Mouse (Mus musculus): ENCODE results near the gene Acsf2.

The Acsf2 gene

GRCm38 (mm10) chr11:94548041-94548784 is 53.5 kb downstream of the Acsf2 start:
- DNase-seq (ENCODE audit: low spot score) = peak; percentile 50

DNA sequence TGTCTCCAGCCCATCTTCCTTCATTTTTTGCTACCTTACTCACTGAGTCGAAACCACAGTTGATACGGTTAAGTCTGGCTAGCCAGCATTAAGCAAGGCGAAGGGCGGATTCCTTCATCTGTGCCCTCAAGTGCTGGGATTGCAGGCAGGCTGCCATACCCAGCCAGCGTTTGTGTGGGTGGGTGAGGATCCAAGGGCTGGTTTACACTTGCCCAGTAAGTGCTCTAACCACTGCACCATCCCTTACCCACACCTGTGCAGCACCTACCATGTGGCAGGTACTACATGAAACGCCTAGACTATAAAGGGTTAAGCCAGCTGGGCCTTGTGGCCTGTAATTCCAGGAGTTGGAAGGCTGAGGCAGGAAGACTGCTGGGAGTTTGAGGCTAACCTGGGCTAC is 54.4 kb downstream of the Acsf2 start:
- DNase-seq (ENCODE audit: low spot score) = no peak

DNA sequence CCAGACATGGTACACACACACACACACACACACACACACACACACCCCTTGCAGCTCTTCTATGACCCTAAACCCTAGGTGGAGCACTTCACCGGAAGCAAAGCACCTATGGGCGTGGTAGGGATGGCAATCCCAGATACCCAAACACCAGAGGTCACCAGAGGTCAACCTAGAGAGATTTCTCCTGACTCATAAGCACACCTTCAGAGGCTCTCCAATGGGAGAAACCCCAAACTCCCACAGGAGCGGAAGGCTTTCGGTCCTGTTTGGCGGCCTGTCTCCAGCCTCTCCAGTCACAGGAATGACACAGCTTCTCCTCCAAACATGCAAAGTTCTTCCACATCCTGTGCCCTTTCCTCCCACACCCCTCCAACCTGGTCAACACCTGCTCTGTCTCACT is 55.3 kb downstream of the Acsf2 start:
- no peak for DNase-seq (ENCODE audit: low spot score)

- DNase-seq (ENCODE audit: low spot score) = no peak
Measured at GRCm38 (mm10) chr11:94544422-94544821, 57.2 kb downstream of the Acsf2 start.

GRCm38 (mm10) chr11:94543932-94544331 is 57.7 kb downstream of the Acsf2 start:
- DNase-seq (ENCODE audit: low spot score) = peak; percentile 98

DNA sequence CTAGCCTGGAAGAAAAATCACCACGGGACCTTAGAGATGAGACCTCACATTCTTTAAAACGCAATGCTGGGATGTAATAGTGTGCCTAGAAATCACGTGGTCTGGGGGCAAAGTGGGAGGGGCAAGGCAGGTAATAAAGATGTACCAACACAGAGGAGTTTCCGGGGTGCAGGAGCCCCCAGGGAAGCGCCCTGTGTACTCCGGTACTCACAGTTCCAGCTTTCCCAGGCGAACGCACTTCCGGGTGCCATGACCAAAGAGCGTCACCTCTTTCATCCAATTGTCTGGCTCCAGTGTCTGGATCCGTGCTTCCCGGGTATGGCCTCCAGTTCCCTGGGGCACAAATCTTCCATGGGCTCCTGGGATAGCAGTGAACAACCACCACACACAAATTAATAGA is 58.3 kb downstream of the Acsf2 start:
- DNase-seq (ENCODE audit: low spot score) = no peak

- no peak for DNase-seq (ENCODE audit: low spot score)
Measured at GRCm38 (mm10) chr11:94542400-94542799, 59.3 kb downstream of the Acsf2 start.

DNA sequence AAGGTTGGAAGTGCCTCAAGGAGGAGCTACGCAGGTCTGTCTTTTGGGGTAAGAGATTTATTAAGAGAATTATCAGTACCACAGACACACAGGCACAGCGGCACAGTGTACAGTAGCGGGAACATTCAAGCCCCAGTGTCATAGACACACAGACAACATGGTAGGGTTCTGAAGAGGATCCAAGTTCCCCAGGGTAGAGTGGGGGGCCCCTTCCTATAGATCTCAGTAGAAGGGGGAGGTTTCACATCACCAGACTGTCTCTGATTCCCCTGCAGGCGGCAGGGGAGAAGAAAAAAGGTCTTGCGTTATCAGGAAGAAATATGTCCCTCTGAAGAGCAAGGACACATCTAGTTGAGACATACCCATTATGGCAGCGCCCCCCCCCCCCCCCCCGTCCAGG is 61.9 kb downstream of the Acsf2 start:
- DNase-seq (ENCODE audit: low spot score) = no peak

DNA sequence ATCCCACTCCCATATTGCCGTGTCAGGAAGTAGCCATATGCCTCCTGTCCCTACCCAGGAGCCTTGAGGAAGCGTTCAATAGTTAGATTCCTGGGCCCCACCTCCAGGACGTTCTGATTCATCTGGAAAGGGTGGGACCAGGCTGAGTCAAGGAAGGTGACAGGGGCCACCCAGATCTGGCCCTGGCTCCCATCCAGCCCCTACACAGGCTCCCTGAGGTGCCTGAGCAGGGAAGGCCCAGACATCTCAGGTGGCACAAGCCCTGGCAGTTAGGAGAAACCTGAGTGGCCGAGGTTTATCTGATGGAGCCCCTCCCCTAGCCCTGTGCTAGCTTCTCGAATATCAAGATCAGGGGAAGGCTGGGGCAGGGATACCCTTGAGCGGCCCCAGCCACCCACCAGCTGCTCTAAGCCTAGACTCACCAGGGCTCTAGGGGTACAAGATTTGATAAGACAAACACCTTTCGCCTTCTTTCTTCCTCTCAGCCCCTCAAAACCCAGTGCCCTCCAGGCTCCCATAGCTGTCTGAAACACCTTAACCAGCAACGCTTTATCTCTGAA is 62.9 kb downstream of the Acsf2 start:
- DNase-seq (ENCODE audit: low spot score) = no peak

GRCm38 (mm10) chr11:94533171-94533570 is 68.5 kb downstream of the Acsf2 start:
- no peak for DNase-seq (ENCODE audit: low spot score)

DNA sequence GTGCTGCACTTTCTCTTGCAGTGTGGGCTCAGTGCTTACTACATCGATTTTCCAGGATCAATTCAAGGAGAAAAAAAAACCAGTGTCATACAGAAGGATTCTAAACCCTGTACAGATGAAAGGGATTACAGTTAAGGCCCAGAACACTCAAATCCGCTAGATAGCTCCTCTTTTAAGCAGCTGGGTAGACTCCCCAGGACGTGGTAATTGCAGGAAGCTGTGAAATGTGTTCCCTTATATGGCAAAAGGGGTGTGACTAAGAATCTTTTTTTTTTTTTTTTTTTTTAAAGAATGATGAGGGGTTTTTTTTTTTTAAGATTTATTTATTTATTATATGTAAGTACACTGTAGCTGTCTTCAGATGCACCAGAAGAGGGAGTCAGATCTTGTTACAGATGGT is 72.8 kb downstream of the Acsf2 start:
- no peak for DNase-seq (ENCODE audit: low spot score)

DNA sequence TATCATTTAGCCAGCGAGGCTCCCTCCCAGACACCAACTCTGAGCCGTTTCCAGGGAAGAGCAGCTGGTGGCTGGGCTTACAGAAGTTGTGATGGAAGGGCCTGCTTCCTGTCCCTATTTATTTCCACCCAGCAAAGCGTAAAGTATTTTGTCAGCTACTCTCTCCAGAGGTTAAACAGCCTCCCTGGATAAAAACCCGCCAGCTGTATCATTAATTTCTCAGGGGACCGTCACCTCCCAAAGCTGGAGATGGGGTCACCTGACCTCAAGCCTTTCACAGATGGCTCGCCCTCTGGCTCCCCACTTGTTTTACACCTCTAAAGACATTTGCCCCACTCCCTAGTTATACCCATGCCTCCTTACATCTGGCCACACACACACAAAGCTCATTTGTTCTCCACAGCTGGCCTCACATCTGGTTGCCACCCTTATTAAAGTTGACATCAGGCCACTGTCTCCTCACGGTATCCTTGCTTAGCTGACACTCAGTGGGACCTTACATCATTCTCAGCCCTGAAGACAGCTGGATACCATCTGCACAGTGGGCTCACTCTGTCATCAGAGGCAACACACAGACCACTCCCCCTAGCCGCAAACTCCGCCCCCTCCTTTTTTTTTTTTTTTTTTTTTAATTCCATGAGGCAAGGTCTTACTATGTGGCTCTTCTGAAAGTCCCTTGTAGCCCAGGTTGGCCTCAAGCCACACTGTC is 75.3 kb downstream of the Acsf2 start:
- no peak for DNase-seq (ENCODE audit: low spot score)

- DNase-seq (ENCODE audit: low spot score) = no peak
Measured at GRCm38 (mm10) chr11:94521219-94521843, 80.3 kb downstream of the Acsf2 start, which contains the start of gene Mycbpap. TSS of gene Mycbpap (minus strand) at chr11:94521742.

GRCm38 (mm10) chr11:94513452-94513851 is 88.2 kb downstream of the Acsf2 start:
- no peak for DNase-seq (ENCODE audit: low spot score)

- DNase-seq (ENCODE audit: low spot score) = no peak
Measured at GRCm38 (mm10) chr11:94508976-94509375, 92.7 kb downstream of the Acsf2 start.
